Mouse (Mus musculus): ENCODE data around the gene Ppp1r1a.

GRCm38 (mm10) chr15:103535786-103536185 is 2.0 kb downstream of the Ppp1r1a start:
- no peak for TF ChIP-seq CTCF (IDR thresholded peaks at IDR 0.05; ENCODE audit: insufficient read depth, low read depth, low read length)
- no peak for TF ChIP-seq POLR2A (IDR thresholded peaks at IDR 0.05; ENCODE audit: insufficient read depth, low read depth, low read length)

All from olfactory bulb, adult 2 months (tissue).